Mouse (Mus musculus) embryonic facial prominence, embryonic 12.5 days (tissue): ENCODE data around the gene Tsks. TPM values are rescaled to one million over a fixed set of nuclear protein-coding genes. Genes with fewer than 3 reads are reported as not detected.

ENCODE experiments used
- ATAC-seq: fragments of 200-750 bp; cut with Nextera tagmentation; 2 replicates; pipeline ENCODE4 v1.8.0; 2017; ENCODE audit not compliant: insufficient number of reproducible peaks, insufficient read depth, low FRiP score, low TSS enrichment
- H3K27ac ChIP-seq: fragments of 300-500 bp; sonication (generic); 2 replicates; pipeline ENCODE4 v1.5.1; 2016; ENCODE audit warnings: mild to moderate bottlenecking
- H3K27me3 ChIP-seq: fragments of 300-500 bp; sonication (generic); 2 replicates; pipeline ENCODE4 v1.6.1; 2016; ENCODE audit warnings: mild to moderate bottlenecking, moderate library complexity
- H3K36me3 ChIP-seq: fragments of 300-500 bp; sonication (generic); 2 replicates; pipeline ENCODE4 v1.6.1; 2016; ENCODE audit warnings: mild to moderate bottlenecking
- H3K4me1 ChIP-seq: fragments of 300-500 bp; sonication (generic); 2 replicates; pipeline ENCODE4 v1.6.1; 2016
- H3K4me2 ChIP-seq: fragments of 300-500 bp; sonication (generic); replicated peaks from 2 replicates; pipeline ENCODE4 v1.6.1; 2016; ENCODE audit warnings: mild to moderate bottlenecking, moderate library complexity
- H3K4me3 ChIP-seq: fragments of 300-500 bp; sonication (generic); 2 replicates; pipeline ENCODE4 v1.5.1; 2016; ENCODE audit warnings: mild to moderate bottlenecking
- H3K9ac ChIP-seq: fragments of 300-500 bp; sonication (generic); 2 replicates; pipeline ENCODE4 v1.6.1; 2016; ENCODE audit warnings: mild to moderate bottlenecking, moderate library complexity
- H3K9me3 ChIP-seq: fragments of 300-500 bp; sonication (generic); 2 replicates; pipeline ENCODE4 v1.6.1; 2016; ENCODE audit warnings: mild to moderate bottlenecking, moderate library complexity
- WGBS: fragments of 180-500 bp; shearing (Covaris S2); methylation state at CpG from one replicate; pipeline ENCODE4 v1.1.7; 2016; 5-methylcytosine and 5-hydroxymethylcytosine counted together
- polyA plus RNA-seq: library from polyadenylated mRNA; unstranded; fragments of >200 nt; fragmentation: Nextera tagmentation; extraction: Ambion mirVana; gene quantifications from 2 replicates; pipeline ENCODE4 v1.2.1, GENCODE M21; 2016

Tsks gene
- polyA plus RNA-seq, result 0.11 and 0.19 TPM in 2 replicates

GRCm38 (mm10) chr7:44942904-44943303 is at the start of gene Tsks:
Tsks (plus strand) TSS chr7:44943204.
- Histone ChIP-seq H3K4me3 (no peak within 1 kb of the TSS), H3K27ac (no peak within 1 kb of the TSS), H3K36me3 (no peaks in the 10 kb centered on the region), H3K9me3 (no peaks in the 10 kb centered on the region), H3K9ac (no peak within 1 kb of the TSS), H3K27me3 (no peaks in the 10 kb centered on the region), H3K4me2 (no peak within 1 kb of the TSS), H3K4me1 (no peaks in the 10 kb centered on the region)
- ATAC-seq, result no peak
- WGBS, result 85% methylated on average over 7 of the region's 7 CpGs

- Histone ChIP-seq H3K4me1 (peaks cover 45% of the 10 kb centered on the region), H3K27me3 (no peaks in the 10 kb centered on the region), H3K9me3 (no peaks in the 10 kb centered on the region), H3K27ac (no peak overlapping the region), H3K4me3 (no peak overlapping the region), H3K4me2 (no peak overlapping the region), H3K9ac (no peak overlapping the region), H3K36me3 (peaks cover 22% of the 10 kb centered on the region)
- ATAC-seq, result no peak
- WGBS, result 86% methylated on average over 3 of the region's 3 CpGs
These were observed 48.8 kb upstream of the Tsks start for GRCm38 (mm10) chr7:44894175-44894574.

GRCm38 (mm10) chr7:44895206-44895592 is 47.8 kb upstream of the Tsks start:
- H3K9me3 ChIP-seq, result no peaks in the 10 kb centered on the region
- peak overlapping the region; percentile 60 for H3K4me3 ChIP-seq
- WGBS, result 65% methylated on average over 7 of the region's 7 CpGs
- H3K36me3 ChIP-seq, result peaks cover 26% of the 10 kb centered on the region
- ATAC-seq, result no peak
- H3K27me3 ChIP-seq, result no peaks in the 10 kb centered on the region
- peak overlapping the region; percentile 79 for H3K4me2 ChIP-seq
- peaks cover 45% of the 10 kb centered on the region for H3K4me1 ChIP-seq
- peak overlapping the region; percentile 92 for H3K27ac ChIP-seq
- H3K9ac ChIP-seq, result no peak overlapping the region

- peak within 1 kb of the TSS; percentile 70 for H3K9ac ChIP-seq
- H3K4me1 ChIP-seq, result peaks cover 42% of the 10 kb centered on the region
- peak within 1 kb of the TSS; percentile 92 for H3K27ac ChIP-seq
- no peaks in the 10 kb centered on the region for H3K27me3 ChIP-seq
- peaks cover 26% of the 10 kb centered on the region for H3K36me3 ChIP-seq
- WGBS, result under 1% methylated on average over 34 of the region's 34 CpGs
- peak within 1 kb of the TSS; percentile 60 for H3K4me3 ChIP-seq
- H3K4me2 ChIP-seq, result peak within 1 kb of the TSS; percentile 79
- peak; percentile 36; the same call in 1 of the 2 replicates for ATAC-seq
- H3K9me3 ChIP-seq, result no peaks in the 10 kb centered on the region
These were observed 47.2 kb upstream of the Tsks start, which contains the start of gene Fuz for GRCm38 (mm10) chr7:44895593-44896434. Fuz (plus strand) TSS chr7:44896079.

GRCm38 (mm10) chr7:44896499-44896898 is 46.5 kb upstream of the Tsks start:
- no peaks in the 10 kb centered on the region for H3K27me3 ChIP-seq
- WGBS, result 33% methylated on average over 10 of the region's 10 CpGs
- H3K9ac ChIP-seq, result peak overlapping the region; percentile 70
- peak overlapping the region; percentile 92 for H3K27ac ChIP-seq
- ATAC-seq, result no peak
- H3K4me1 ChIP-seq, result peaks cover 42% of the 10 kb centered on the region
- H3K4me3 ChIP-seq, result peak overlapping the region; percentile 60
- H3K36me3 ChIP-seq, result peaks cover 24% of the 10 kb centered on the region
- H3K4me2 ChIP-seq, result peak overlapping the region; percentile 79
- H3K9me3 ChIP-seq, result no peaks in the 10 kb centered on the region

GRCm38 (mm10) chr7:44898607-44899006 is 44.4 kb upstream of the Tsks start:
- H3K4me3 ChIP-seq, result no peak overlapping the region
- no peaks in the 10 kb centered on the region for H3K27me3 ChIP-seq
- no peak for ATAC-seq
- H3K36me3 ChIP-seq, result peaks cover 42% of the 10 kb centered on the region
- no peak overlapping the region for H3K27ac ChIP-seq
- no peak overlapping the region for H3K9ac ChIP-seq
- H3K9me3 ChIP-seq, result no peaks in the 10 kb centered on the region
- H3K4me1 ChIP-seq, result peaks cover 38% of the 10 kb centered on the region
- WGBS, result 41% methylated on average over 19 of the region's 19 CpGs
- no peak overlapping the region for H3K4me2 ChIP-seq

- WGBS, result 86% methylated on average over 11 of the region's 11 CpGs
- Histone ChIP-seq H3K4me1 (peaks cover 29% of the 10 kb centered on the region), H3K27ac (0 out of 2 replicates have a peak overlapping the region, but pooled peaks have one; percentile 46), H3K9me3 (no peaks in the 10 kb centered on the region), H3K4me3 (no peak overlapping the region), H3K36me3 (peaks cover 63% of the 10 kb centered on the region), H3K4me2 (no peak overlapping the region), H3K9ac (no peak overlapping the region), H3K27me3 (no peaks in the 10 kb centered on the region)
- ATAC-seq, result no peak
These were observed 42.4 kb upstream of the Tsks start for GRCm38 (mm10) chr7:44900632-44901031.

- H3K27ac ChIP-seq, result peak overlapping the region; percentile 46; the same call in 1 of the 2 replicates
- peaks cover 29% of the 10 kb centered on the region for H3K4me1 ChIP-seq
- H3K9ac ChIP-seq, result no peak overlapping the region; the same call in 1 of the 2 replicates
- H3K9me3 ChIP-seq, result no peaks in the 10 kb centered on the region
- peak overlapping the region; percentile 48 for H3K4me2 ChIP-seq
- peaks cover 69% of the 10 kb centered on the region for H3K36me3 ChIP-seq
- 20% methylated on average over 21 of the region's 21 CpGs for WGBS
- ATAC-seq, result 0 out of 2 replicates have a peak, but pooled peaks have one; percentile 41
- no peaks in the 10 kb centered on the region for H3K27me3 ChIP-seq
- peak overlapping the region; percentile 21 for H3K4me3 ChIP-seq
These were observed 41.7 kb upstream of the Tsks start for GRCm38 (mm10) chr7:44901230-44901722.

GRCm38 (mm10) chr7:44905430-44905829 is 37.6 kb upstream of the Tsks start:
- H3K9ac ChIP-seq, result no peak overlapping the region
- H3K9me3 ChIP-seq, result no peaks in the 10 kb centered on the region
- no peak for ATAC-seq
- H3K4me3 ChIP-seq, result no peak overlapping the region
- H3K27ac ChIP-seq, result 0 out of 2 replicates have a peak overlapping the region, but pooled peaks have one; percentile 17
- peaks cover 13% of the 10 kb centered on the region for H3K4me1 ChIP-seq
- peaks cover 90% of the 10 kb centered on the region for H3K36me3 ChIP-seq
- no peak overlapping the region for H3K4me2 ChIP-seq
- H3K27me3 ChIP-seq, result no peaks in the 10 kb centered on the region
- WGBS, result 95% methylated on average over 20 of the region's 20 CpGs

GRCm38 (mm10) chr7:44908706-44909476 is 34.1 kb upstream of the Tsks start:
- 88% methylated on average over 15 of the region's 15 CpGs for WGBS
- Histone ChIP-seq H3K9me3 (no peaks in the 10 kb centered on the region), H3K36me3 (peaks cover 97% of the 10 kb centered on the region), H3K4me3 (no peak overlapping the region), H3K9ac (no peak overlapping the region), H3K4me2 (no peak overlapping the region), H3K4me1 (no peaks in the 10 kb centered on the region), H3K27me3 (no peaks in the 10 kb centered on the region), H3K27ac (no peak overlapping the region)
- no peak for ATAC-seq

- Histone ChIP-seq H3K9me3 (no peaks in the 10 kb centered on the region), H3K9ac (no peak overlapping the region), H3K4me1 (no peaks in the 10 kb centered on the region), H3K27ac (no peak overlapping the region), H3K4me2 (no peak overlapping the region), H3K4me3 (no peak overlapping the region), H3K27me3 (no peaks in the 10 kb centered on the region), H3K36me3 (peaks cover 67% of the 10 kb centered on the region)
- no peak for ATAC-seq
- WGBS, result 88% methylated on average over 2 of the region's 2 CpGs
These were observed 28.6 kb upstream of the Tsks start for GRCm38 (mm10) chr7:44914396-44914795.
